Mouse (Mus musculus) lung, embryonic 15.5 days (tissue): ENCODE measurements at regions not wholly inside any gene's neighbourhood (a gene's known extent, or its start where the extent isn't known, plus 50 kb on each side); places are given as distances from the start of the nearest gene placed in this dataset.

ENCODE experiments used
- ATAC-seq: fragments of 200-750 bp; cut with Nextera tagmentation; 2 replicates; pipeline ENCODE4 v1.8.0; 2017; ENCODE audit warnings: moderate number of reproducible peaks, borderline replicate concordance; ENCODE audit not compliant: low FRiP score, low TSS enrichment; ENCODE audit errors: extremely low read depth
- H3K27ac ChIP-seq: fragments of 300-500 bp; sonication (generic); 2 replicates; pipeline ENCODE4 v1.5.1; 2015; ENCODE audit warnings: moderate library complexity, mild to moderate bottlenecking, inconsistent platforms
- H3K27me3 ChIP-seq: fragments of 300-500 bp; sonication (generic); 2 replicates; pipeline ENCODE4 v1.6.1; 2015; ENCODE audit warnings: inconsistent platforms
- H3K36me3 ChIP-seq: fragments of 300-500 bp; sonication (generic); 2 replicates; pipeline ENCODE4 v1.6.1; 2015; ENCODE audit warnings: inconsistent platforms
- H3K4me1 ChIP-seq: fragments of 300-500 bp; sonication (generic); 2 replicates; pipeline ENCODE4 v1.6.1; 2015; ENCODE audit warnings: inconsistent platforms
- H3K4me2 ChIP-seq: fragments of 300-500 bp; sonication (generic); 2 replicates; pipeline ENCODE4 v1.6.1; 2015; ENCODE audit warnings: inconsistent platforms, mild to moderate bottlenecking, moderate library complexity
- H3K4me3 ChIP-seq: fragments of 300-500 bp; sonication (generic); 2 replicates; pipeline ENCODE4 v1.5.1; 2015; ENCODE audit warnings: mild to moderate bottlenecking, inconsistent platforms
- H3K9ac ChIP-seq: fragments of 300-500 bp; sonication (generic); 2 replicates; pipeline ENCODE4 v1.6.1; 2015; ENCODE audit warnings: inconsistent platforms
- H3K9me3 ChIP-seq: fragments of 300-500 bp; sonication (generic); 2 replicates; pipeline ENCODE4 v1.6.1; 2016; ENCODE audit warnings: inconsistent platforms
- WGBS: fragments of 180-500 bp; shearing (Covaris S2); methylation state at CpG from one replicate; pipeline ENCODE4 v1.1.7; 2015; 5-methylcytosine and 5-hydroxymethylcytosine counted together

DNA sequence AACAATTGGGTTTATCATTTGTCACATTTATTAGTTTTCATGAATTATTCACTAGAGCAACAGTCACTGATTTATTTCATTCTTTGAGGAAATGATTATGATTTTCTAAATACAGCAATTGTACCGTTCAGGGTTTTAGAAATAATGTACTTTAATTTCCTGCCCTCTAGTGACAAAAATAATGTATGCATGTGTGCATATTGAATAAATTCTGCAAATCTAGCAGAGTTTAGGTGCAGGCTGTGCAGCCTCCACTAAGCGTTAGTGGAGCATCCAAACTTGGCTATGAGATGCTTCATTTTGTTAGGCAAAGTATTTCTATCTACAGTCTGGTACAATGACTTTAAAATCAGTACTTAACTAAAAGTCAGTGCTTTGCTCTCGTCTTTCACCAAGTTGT is 642.1 kb upstream of the A830018L16Rik start:
- ATAC-seq, result no peak
- Histone ChIP-seq H3K27ac (no peak overlapping the region), H3K27me3 (no peaks in the 10 kb centered on the region), H3K9me3 (no peaks in the 10 kb centered on the region), H3K36me3 (no peaks in the 10 kb centered on the region), H3K9ac (no peak overlapping the region), H3K4me3 (no peak overlapping the region), H3K4me1 (no peaks in the 10 kb centered on the region), H3K4me2 (no peak overlapping the region)
- WGBS, result 62% methylated on average over 3 of the region's 3 CpGs

- Histone ChIP-seq H3K9me3 (no peaks in the 10 kb centered on the region), H3K4me2 (no peak overlapping the region), H3K4me3 (no peak overlapping the region), H3K27me3 (no peaks in the 10 kb centered on the region), H3K9ac (no peak overlapping the region), H3K27ac (no peak overlapping the region), H3K36me3 (no peaks in the 10 kb centered on the region), H3K4me1 (no peaks in the 10 kb centered on the region)
- ATAC-seq, result no peak
- 82% methylated on average over 6 of the region's 6 CpGs for WGBS
Observed at GRCm38 (mm10) chr1:10794074-10794783, 619.7 kb upstream of the A830018L16Rik start.

DNA sequence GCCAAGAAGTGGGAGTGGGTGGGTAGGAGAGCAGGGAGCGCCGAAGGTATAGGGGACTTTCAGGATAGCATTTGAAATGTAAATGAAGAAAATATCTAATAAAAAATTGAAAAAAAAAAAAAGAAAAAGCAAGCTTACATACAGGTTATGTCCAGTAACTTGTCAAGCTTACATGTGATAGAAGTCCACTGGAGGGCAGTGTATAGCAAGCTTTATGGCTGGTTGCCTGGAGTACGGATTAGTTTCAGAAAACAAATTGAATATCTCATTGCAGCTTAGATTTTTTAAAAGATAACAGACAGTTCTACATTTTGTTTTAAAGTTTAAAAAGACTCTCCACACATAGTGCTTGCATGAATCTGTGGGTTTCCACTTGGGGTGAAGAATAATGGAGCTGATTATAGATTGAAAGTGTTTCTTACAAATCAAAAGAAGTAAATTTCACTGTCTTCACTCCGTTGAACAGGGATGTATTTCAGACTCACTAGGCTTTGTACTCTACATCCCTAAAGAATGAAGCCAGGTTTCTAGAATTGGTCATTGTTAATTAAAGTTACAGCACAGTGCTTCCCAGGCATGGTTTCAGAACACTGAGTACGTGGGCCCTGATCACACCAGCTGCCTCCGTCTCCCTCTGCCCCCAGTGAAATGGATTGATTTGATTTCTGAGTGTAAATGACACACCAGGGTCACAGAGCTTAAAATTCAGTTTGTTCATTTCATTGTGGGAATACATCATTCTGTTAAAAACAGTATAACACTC is 578.1 kb upstream of the A830018L16Rik start:
- ATAC-seq, result no peak
- H3K4me1 ChIP-seq, result no peaks in the 10 kb centered on the region
- 62% methylated on average over 6 of the region's 6 CpGs for WGBS
- H3K36me3 ChIP-seq, result no peaks in the 10 kb centered on the region
- H3K4me2 ChIP-seq, result no peak overlapping the region
- no peak overlapping the region for H3K9ac ChIP-seq
- H3K27me3 ChIP-seq, result no peaks in the 10 kb centered on the region
- H3K4me3 ChIP-seq, result no peak overlapping the region
- 0 out of 2 replicates have a peak, but pooled peaks cover 2% of the 10 kb centered on the region for H3K9me3 ChIP-seq
- H3K27ac ChIP-seq, result no peak overlapping the region

DNA sequence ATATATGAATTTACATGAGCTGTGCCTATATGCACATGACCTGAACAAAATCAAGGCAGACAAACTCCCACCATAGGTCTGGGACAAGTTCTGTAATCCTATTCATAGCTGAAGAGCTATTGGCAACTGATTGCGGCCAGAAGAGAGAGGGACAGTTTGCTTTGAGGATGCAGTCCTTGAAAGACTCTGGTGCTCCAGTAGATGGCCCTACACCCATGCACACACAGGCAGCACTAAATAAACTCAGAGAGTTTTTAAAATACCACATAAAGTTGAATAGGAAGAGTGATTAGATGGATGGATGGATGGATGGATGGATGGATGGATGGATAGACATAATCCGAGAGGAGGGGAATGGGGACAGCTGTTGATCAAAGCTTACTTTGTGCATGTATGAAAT is 576.7 kb upstream of the A830018L16Rik start:
- ATAC-seq, result no peak
- WGBS, result 86% methylated on average over 2 of the region's 2 CpGs

DNA sequence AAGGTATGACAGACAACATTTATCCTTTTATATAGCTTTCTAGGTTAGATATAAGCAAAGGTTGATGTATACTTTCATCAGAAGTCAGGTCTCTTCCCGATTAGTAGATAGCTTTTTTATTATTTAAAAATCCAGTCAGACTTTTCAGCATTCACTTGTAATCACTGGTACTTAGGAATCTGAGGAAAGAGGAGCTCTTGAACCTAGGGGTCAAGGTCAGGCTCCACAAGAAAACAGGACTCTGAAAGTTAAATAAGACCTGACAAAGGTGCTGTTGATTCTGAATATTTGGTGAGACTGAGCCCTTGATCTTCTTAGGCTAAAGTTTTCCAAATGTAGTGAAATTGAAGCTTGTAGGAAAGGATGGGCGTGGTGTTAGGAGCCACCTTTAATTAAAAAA is 561.0 kb upstream of the A830018L16Rik start:
- no peak for ATAC-seq
- Histone ChIP-seq H3K27ac (no peak overlapping the region), H3K9ac (no peak overlapping the region), H3K36me3 (no peaks in the 10 kb centered on the region), H3K9me3 (no peaks in the 10 kb centered on the region), H3K4me3 (no peak overlapping the region), H3K27me3 (no peaks in the 10 kb centered on the region), H3K4me2 (no peak overlapping the region), H3K4me1 (no peaks in the 10 kb centered on the region)
- WGBS, result 61% methylated on average over 2 of the region's 2 CpGs

More for the DNA sequence above, 576.7 kb upstream of the A830018L16Rik start:
- Histone ChIP-seq H3K9me3 (0 out of 2 replicates have a peak, but pooled peaks cover 2% of the 10 kb centered on the region), H3K36me3 (no peaks in the 10 kb centered on the region), H3K4me2 (no peak overlapping the region), H3K4me1 (no peaks in the 10 kb centered on the region), H3K9ac (no peak overlapping the region), H3K27ac (no peak overlapping the region), H3K27me3 (no peaks in the 10 kb centered on the region), H3K4me3 (no peak overlapping the region)

DNA sequence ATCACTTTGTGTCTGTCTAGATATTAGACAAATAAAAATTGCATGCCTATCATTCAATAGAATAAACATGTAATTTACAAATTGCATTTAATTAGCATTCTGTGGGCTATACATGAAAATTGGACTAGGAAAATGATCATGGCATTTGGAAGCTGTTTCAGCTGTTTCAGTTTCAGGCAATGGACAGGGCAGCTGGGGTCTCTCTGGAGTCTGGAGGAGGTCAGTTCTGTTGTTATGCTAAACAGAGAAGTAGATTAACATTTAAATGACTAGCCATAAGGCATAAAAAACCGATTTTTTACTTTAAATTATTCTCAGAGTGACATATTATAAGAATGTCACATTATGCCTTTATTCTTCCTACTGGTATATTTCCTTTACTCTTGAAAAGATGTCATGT is 559.4 kb upstream of the A830018L16Rik start:
- Histone ChIP-seq H3K27ac (no peak overlapping the region), H3K36me3 (no peaks in the 10 kb centered on the region), H3K4me3 (no peak overlapping the region), H3K27me3 (no peaks in the 10 kb centered on the region), H3K4me2 (no peak overlapping the region), H3K4me1 (no peaks in the 10 kb centered on the region), H3K9me3 (no peaks in the 10 kb centered on the region), H3K9ac (no peak overlapping the region)
- 24% methylated on average over 1 of the region's 1 CpGs for WGBS
- ATAC-seq, result no peak

DNA sequence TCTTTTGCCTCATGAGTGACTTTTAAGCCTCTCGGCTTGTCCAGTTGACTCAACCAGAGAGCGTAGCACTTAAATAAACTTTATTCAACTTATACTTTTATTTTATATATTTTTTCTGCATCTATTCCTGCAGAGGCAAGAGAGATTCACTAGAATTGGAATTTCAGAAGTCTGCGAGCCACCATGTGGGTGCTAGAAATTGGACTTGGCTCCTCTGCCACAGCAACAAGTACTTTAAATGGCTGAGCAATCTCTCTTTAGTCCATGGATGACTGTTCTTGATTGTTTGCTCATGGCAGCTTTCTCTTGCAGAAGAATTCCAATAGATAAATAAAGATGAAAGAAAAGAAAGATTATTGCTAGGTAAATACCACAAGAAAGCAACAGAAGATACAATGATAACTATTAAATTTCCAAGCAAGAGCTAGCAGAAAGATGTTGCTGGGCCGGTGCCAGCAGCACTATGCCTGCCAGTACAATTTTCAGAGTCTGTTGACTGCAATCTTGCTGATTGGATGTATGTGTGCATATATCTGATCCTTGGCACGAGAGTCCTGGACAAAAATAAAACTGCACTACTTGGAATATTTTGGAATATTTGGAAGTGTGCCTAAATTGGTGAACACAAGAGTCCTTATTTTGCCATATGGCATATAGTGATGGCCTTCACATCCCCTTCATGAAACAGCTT is 542.6 kb upstream of the A830018L16Rik start:
- Histone ChIP-seq H3K36me3 (no peaks in the 10 kb centered on the region), H3K4me2 (no peak overlapping the region), H3K27me3 (no peaks in the 10 kb centered on the region), H3K9ac (no peak overlapping the region), H3K4me3 (no peak overlapping the region), H3K9me3 (no peaks in the 10 kb centered on the region), H3K4me1 (0 out of 2 replicates have a peak, but pooled peaks cover 6% of the 10 kb centered on the region), H3K27ac (no peak overlapping the region)
- 69% methylated on average over 5 of the region's 5 CpGs for WGBS
- ATAC-seq, result peak; percentile 52; the same call in 1 of the 2 replicates

DNA sequence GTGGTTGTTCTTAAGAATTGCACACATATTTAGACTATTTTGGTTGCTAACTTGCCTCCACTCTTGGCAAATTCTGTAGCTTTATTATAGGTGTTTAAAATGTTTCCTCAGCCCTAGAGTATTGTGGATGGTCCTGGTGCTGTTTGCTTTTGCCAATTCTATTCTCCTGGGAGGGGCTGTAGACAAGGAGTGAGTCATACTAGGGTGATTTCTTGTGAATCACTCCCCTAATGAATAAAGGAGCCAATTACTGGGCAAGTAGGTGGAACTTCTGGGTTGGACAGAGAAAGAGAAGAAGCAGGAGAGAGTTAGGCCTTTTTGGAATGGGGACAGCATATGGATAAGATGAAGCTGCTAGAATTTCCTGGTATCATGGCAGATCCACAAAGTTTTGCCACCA is 541.6 kb upstream of the A830018L16Rik start:
- Histone ChIP-seq H3K9me3 (no peaks in the 10 kb centered on the region), H3K27me3 (no peaks in the 10 kb centered on the region), H3K4me1 (0 out of 2 replicates have a peak, but pooled peaks cover 6% of the 10 kb centered on the region), H3K27ac (no peak overlapping the region), H3K4me2 (no peak overlapping the region), H3K36me3 (no peaks in the 10 kb centered on the region), H3K4me3 (no peak overlapping the region), H3K9ac (no peak overlapping the region)
- ATAC-seq, result no peak

GRCm38 (mm10) chr1:10872726-10873125 is 541.2 kb upstream of the A830018L16Rik start:
- H3K4me2 ChIP-seq, result no peak overlapping the region
- H3K36me3 ChIP-seq, result no peaks in the 10 kb centered on the region
- H3K4me1 ChIP-seq, result 0 out of 2 replicates have a peak, but pooled peaks cover 8% of the 10 kb centered on the region
- H3K9ac ChIP-seq, result no peak overlapping the region
- no peaks in the 10 kb centered on the region for H3K27me3 ChIP-seq
- WGBS, result 81% methylated on average over 2 of the region's 2 CpGs
- H3K27ac ChIP-seq, result no peak overlapping the region
- no peaks in the 10 kb centered on the region for H3K9me3 ChIP-seq
- no peak for ATAC-seq
- no peak overlapping the region for H3K4me3 ChIP-seq

DNA sequence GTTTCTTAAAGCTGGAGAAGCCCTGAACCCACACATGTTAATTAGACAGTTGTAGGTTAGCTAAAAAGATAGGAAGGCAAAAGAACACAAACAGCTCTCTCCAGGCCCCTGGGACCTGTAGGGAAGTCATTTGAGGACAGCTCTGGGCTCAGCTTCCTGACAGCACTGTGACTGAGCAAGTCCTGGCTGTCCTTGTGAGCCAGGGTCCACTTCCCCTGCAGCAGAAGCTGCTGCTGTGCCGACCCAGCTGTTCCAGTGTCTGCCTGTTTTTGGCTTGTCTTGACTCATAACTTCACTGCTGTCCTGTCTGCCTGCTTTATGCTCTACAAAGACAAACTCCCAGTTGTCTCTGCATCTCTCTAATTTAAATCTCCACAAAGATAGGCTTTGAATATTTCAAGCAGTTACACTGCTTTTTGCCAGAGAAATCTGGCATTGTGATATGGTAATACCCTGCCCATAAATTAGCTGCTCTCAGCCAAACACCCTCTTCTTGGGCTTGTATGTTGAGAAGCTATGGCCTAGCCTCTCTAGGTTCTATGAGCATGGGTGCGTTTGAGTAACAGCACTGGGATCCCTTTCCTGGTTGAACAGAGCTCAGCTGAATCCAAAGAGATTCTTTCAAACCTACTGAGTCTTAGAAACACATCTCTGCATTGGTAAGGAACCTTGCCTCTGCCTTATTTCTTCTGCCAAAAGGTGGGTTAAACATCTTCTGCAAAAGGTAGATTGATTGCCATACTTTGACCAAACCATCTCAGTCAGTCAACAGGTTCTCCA is 536.3 kb upstream of the A830018L16Rik start:
- Histone ChIP-seq H3K9me3 (no peaks in the 10 kb centered on the region), H3K9ac (no peak overlapping the region), H3K36me3 (no peaks in the 10 kb centered on the region), H3K27ac (peak overlapping the region; percentile 53), H3K4me2 (no peak overlapping the region), H3K4me3 (no peak overlapping the region), H3K27me3 (no peaks in the 10 kb centered on the region), H3K4me1 (0 out of 2 replicates have a peak, but pooled peaks cover 7% of the 10 kb centered on the region)
- peak; percentile 90; the same call in 1 of the 2 replicates for ATAC-seq
- 46% methylated on average over 2 of the region's 2 CpGs for WGBS

- no peaks in the 10 kb centered on the region for H3K27me3 ChIP-seq
Observed at GRCm38 (mm10) chr1:10878221-10878760, 535.6 kb upstream of the A830018L16Rik start.

More at GRCm38 (mm10) chr1:10878221-10878760, 535.6 kb upstream of the A830018L16Rik start:
- no peaks in the 10 kb centered on the region for H3K9me3 ChIP-seq
- ATAC-seq, result no peak
- H3K27ac ChIP-seq, result no peak overlapping the region
- 41% methylated on average over 3 of the region's 3 CpGs for WGBS
- no peaks in the 10 kb centered on the region for H3K36me3 ChIP-seq
- H3K4me1 ChIP-seq, result 0 out of 2 replicates have a peak, but pooled peaks cover 7% of the 10 kb centered on the region
- H3K4me3 ChIP-seq, result no peak overlapping the region
- no peak overlapping the region for H3K9ac ChIP-seq
- no peak overlapping the region for H3K4me2 ChIP-seq
